Mouse (Mus musculus) intestine, postnatal 0 days (tissue): ENCODE measurements around the gene Shisal1. TPM values are rescaled to one million over a fixed set of nuclear protein-coding genes. Genes with fewer than 3 reads are reported as not detected.

Experiments used
- ATAC-seq: fragments of 200-750 bp; cut with Nextera tagmentation; 2 replicates; pipeline ENCODE4 v1.8.0; 2017; ENCODE audit warnings: mild to moderate bottlenecking, moderate TSS enrichment, moderate library complexity
- H3K27ac ChIP-seq: fragments of 300-500 bp; sonication (generic); 2 replicates; pipeline ENCODE4 v1.5.1; 2014; ENCODE audit warnings: mild to moderate bottlenecking, low read depth, low read length, moderate library complexity
- H3K27me3 ChIP-seq: fragments of 300-500 bp; sonication (generic); replicated peaks from 2 replicates; pipeline ENCODE4 v1.6.1; 2014; ENCODE audit warnings: low read length, mixed read lengths; ENCODE audit not compliant: control insufficient read depth, insufficient read depth
- H3K36me3 ChIP-seq: fragments of 300-500 bp; sonication (generic); 2 replicates; pipeline ENCODE4 v1.6.1; 2014; ENCODE audit warnings: mild to moderate bottlenecking, moderate library complexity; ENCODE audit not compliant: control insufficient read depth, insufficient read depth
- H3K4me1 ChIP-seq: fragments of 300-500 bp; sonication (generic); replicated peaks from 2 replicates; pipeline ENCODE4 v1.6.1; 2014; ENCODE audit warnings: antibody characterized with exemption, low read length, mixed read lengths; ENCODE audit not compliant: control insufficient read depth, insufficient read depth
- H3K4me2 ChIP-seq: fragments of 300-500 bp; sonication (generic); replicated peaks from 2 replicates; pipeline ENCODE4 v1.6.1; 2014; ENCODE audit warnings: low read depth, mild to moderate bottlenecking, moderate library complexity
- H3K4me3 ChIP-seq: fragments of 300-500 bp; sonication (generic); 2 replicates; pipeline ENCODE4 v1.5.1; 2014; ENCODE audit warnings: low read depth, low read length
- H3K9ac ChIP-seq: fragments of 300-500 bp; sonication (generic); 2 replicates; pipeline ENCODE4 v1.6.1; 2014; ENCODE audit warnings: mild to moderate bottlenecking, low read depth, low read length
- H3K9me3 ChIP-seq: fragments of 300-500 bp; sonication (generic); 2 replicates; pipeline ENCODE4 v1.6.1; 2016; ENCODE audit warnings: mixed run types; ENCODE audit not compliant: control insufficient read depth
- CTCF ChIP-seq: sonication (generic); IDR thresholded peaks from 2 replicates; pipeline ENCODE4 v1.5.1; 2016; ENCODE audit warnings: low read depth, mild to moderate bottlenecking, control low read depth, antibody characterized with exemption, moderate library complexity
- WGBS: fragments of 180-500 bp; shearing (Covaris S2); extraction: QIAGEN DNeasy Blood & Tissue Kit; methylation state at CpG from one replicate; pipeline ENCODE4 v1.1.7; 2014; 5-methylcytosine and 5-hydroxymethylcytosine counted together
- polyA plus RNA-seq: library from polyadenylated mRNA; unstranded; fragments of >200 nt; fragmentation: Nextera tagmentation; extraction: Ambion mirVana; gene quantifications from 2 replicates; pipeline ENCODE4 v1.2.1, GENCODE M21; 2015

Shisal1 gene
- polyA plus RNA-seq, 1 experiment from 2014 or later = 0.70 TPM

- no peak for ATAC-seq
- Histone ChIP-seq H3K36me3 (no peaks in the 10 kb centered on the region), H3K27ac (no peak overlapping the region), H3K4me3 (no peak overlapping the region), H3K9ac (no peak overlapping the region), H3K4me1 (no peaks in the 10 kb centered on the region), H3K27me3 (0 out of 2 replicates have a peak, but pooled peaks cover 4% of the 10 kb centered on the region), H3K4me2 (no peak overlapping the region), H3K9me3 (no peaks in the 10 kb centered on the region)
- WGBS = 64% methylated on average over 13 of the region's 13 CpGs
- TF ChIP-seq CTCF = no peak
These were observed 29.2 kb downstream of the Shisal1 start for GRCm38 (mm10) chr15:84417592-84418265.

GRCm38 (mm10) chr15:84417017-84417416 is 29.9 kb downstream of the Shisal1 start:
- H3K4me2 ChIP-seq = no peak overlapping the region
- WGBS = 61% methylated on average over 14 of the region's 14 CpGs
- H3K9ac ChIP-seq = no peak overlapping the region
- no peak overlapping the region for H3K27ac ChIP-seq
- H3K27me3 ChIP-seq = 0 out of 2 replicates have a peak, but pooled peaks cover 4% of the 10 kb centered on the region
- no peak for TF ChIP-seq CTCF
- no peak overlapping the region for H3K4me3 ChIP-seq
- no peaks in the 10 kb centered on the region for H3K36me3 ChIP-seq
- H3K4me1 ChIP-seq = no peaks in the 10 kb centered on the region
- ATAC-seq = no peak
- H3K9me3 ChIP-seq = no peaks in the 10 kb centered on the region

DNA sequence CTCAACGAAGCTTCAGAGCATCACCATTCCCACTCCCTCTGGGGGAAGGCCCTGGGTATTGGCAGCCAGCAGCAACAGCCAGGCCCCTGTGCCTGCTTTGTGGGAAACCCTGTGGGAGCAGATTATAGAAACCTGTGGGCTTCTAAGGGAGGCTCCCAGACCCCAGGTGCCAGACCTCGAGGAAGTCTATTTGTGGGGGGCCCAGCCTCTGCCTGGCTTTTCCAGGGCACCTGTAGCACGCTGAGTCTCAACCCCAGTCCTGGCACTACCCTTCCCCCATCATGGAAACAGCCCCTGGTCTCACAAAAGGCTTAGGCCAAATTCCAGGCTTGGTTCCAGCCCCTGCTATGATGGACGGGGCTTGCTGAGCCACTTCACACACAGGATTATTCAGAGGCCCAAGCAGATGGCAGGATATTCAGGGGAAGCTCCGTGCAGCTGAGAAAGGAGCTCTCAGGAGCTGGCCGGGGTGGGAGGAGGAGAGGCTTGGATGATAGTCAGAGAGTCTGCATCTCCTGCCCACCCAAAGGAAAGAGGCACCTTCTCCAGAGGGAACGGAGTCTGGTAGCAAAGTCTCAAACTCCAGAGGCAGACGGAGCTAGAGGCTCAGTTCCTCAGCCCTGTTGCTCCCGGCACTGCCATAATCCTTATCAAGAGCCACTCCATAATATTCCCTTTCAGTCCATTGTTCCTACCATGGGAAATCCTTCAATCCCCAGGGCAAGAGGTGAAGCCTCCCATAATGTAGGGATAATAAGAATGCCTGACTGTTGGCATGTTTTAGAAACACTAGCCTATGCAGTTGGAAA is 32.7 kb downstream of the Shisal1 start:
- ATAC-seq = no peak

DNA sequence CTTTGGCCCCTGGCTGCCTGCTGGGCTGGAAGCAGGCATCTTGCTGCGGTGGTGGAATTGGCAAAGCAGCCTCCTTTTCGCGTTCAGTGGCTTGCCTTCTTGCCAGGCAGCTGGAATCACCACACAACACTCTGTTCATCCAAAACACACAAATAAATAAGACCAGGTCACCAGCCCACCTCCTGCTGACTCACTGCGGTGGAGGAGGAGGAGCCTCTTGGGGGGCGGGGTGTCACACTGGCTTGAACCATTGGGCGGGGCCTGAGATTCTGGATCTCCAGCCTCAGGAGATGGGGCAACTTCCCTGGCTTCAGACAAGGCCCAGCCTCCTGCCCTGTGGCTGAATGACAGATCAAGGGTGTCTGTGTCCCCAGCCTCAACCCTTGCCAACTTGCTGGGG is 34.5 kb downstream of the Shisal1 start:
- no peak overlapping the region for H3K27ac ChIP-seq
- TF ChIP-seq CTCF = no peak
- no peaks in the 10 kb centered on the region for H3K27me3 ChIP-seq
- H3K9me3 ChIP-seq = no peaks in the 10 kb centered on the region
- no peak overlapping the region for H3K4me3 ChIP-seq
- WGBS = 21% methylated on average over 6 of the region's 6 CpGs
- H3K4me2 ChIP-seq = no peak overlapping the region
- peak; percentile 28; the same call in 1 of the 2 replicates for ATAC-seq
- no peaks in the 10 kb centered on the region for H3K36me3 ChIP-seq
- no peak overlapping the region for H3K9ac ChIP-seq
- no peaks in the 10 kb centered on the region for H3K4me1 ChIP-seq

More for the DNA sequence above, 32.7 kb downstream of the Shisal1 start:
- no peak for TF ChIP-seq CTCF
- H3K4me2 ChIP-seq = no peak overlapping the region
- no peaks in the 10 kb centered on the region for H3K9me3 ChIP-seq
- whole genome bisulfite sequencing = 42% methylated on average over 9 of the region's 9 CpGs
- H3K36me3 ChIP-seq = no peaks in the 10 kb centered on the region
- no peaks in the 10 kb centered on the region for H3K4me1 ChIP-seq
- H3K27ac ChIP-seq = no peak overlapping the region
- no peak overlapping the region for H3K9ac ChIP-seq
- H3K4me3 ChIP-seq = no peak overlapping the region
- no peaks in the 10 kb centered on the region for H3K27me3 ChIP-seq

DNA sequence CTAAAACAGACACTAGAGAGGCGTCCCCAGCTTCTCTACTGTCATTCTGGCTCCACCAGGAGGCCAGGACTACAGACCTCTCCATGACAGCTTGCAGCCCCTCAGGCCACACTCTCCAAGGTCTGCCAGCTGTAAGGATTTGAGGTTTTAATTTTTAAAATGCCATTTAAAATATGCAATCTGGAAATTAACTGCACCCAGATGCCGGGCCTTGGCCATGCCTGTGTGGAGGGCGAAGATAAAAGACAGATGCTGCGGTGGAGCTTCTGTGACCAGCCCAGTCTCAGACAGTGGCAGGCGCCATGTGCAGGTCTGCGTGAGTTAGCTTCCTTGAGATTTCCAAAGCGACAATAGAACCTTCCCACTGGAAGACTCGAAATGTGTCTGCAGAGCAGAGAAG is 36.8 kb downstream of the Shisal1 start:
- TF ChIP-seq CTCF = no peak
- Histone ChIP-seq H3K9ac (no peak overlapping the region), H3K36me3 (no peaks in the 10 kb centered on the region), H3K4me2 (no peak overlapping the region), H3K4me3 (no peak overlapping the region), H3K4me1 (no peaks in the 10 kb centered on the region), H3K27me3 (no peaks in the 10 kb centered on the region), H3K27ac (no peak overlapping the region), H3K9me3 (no peaks in the 10 kb centered on the region)
- 78% methylated on average over 8 of the region's 8 CpGs for WGBS
- no peak for ATAC-seq

- no peaks in the 10 kb centered on the region for H3K4me1 ChIP-seq
- H3K27me3 ChIP-seq = no peaks in the 10 kb centered on the region
- 73% methylated on average over 3 of the region's 3 CpGs for WGBS
- H3K4me2 ChIP-seq = no peak overlapping the region
- no peak for ATAC-seq
- no peak for TF ChIP-seq CTCF
- no peak overlapping the region for H3K9ac ChIP-seq
- no peaks in the 10 kb centered on the region for H3K9me3 ChIP-seq
- no peaks in the 10 kb centered on the region for H3K36me3 ChIP-seq
- no peak overlapping the region for H3K27ac ChIP-seq
- H3K4me3 ChIP-seq = no peak overlapping the region
These were observed 38.3 kb downstream of the Shisal1 start for GRCm38 (mm10) chr15:84408576-84408975.
